Mouse (Mus musculus): ENCODE measurements around the gene Sytl2. TPM values are rescaled to one million over a fixed set of nuclear protein-coding genes. Genes with fewer than 3 reads are reported as not detected.

Gene Sytl2
- polyA plus RNA-seq, 1 experiment from 2014 or later = 2.7 TPM

DNA sequence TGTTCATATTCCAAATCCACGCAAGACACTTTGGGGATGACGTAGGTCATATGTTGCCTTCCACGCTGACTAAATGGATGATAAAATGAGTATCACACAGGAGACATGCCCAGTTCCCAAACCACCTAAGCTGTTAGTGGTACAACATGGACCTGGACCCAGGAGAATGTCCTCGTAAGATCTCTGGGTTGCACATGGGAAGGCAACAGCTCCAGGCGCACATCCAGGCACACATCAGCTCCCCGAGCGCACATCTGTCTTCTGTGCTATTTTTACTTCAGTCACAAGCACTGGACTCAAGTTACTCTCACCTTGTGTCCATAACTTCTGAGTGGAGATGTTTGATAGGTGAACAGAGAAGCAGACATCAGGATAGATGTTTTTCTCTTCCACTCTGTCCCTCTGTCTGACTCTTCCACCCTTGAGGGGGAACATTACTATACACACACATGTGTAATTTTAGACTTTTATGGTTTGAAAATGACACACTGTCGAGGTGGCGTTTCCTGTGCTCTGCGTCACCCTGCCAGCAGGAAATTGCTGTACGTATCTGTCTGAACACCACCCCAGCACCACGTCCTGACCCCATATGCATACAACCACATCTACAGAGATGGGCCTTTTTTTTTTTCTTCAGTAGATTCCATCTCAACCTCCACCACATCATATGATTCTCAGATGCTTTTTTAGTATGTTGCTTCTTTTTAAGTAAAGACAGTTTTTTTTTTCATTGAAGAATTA lies 51.6 kb downstream of the Sytl2 start:
- DNase-seq (ENCODE audit: low spot score) = no peak
- Histone ChIP-seq H3K9me3 (no peaks in the 10 kb centered on the region), H3K36me3 (no peaks in the 10 kb centered on the region), H3K4me3 (no peak overlapping the region), H3K4me1 (replicated peaks) (no peaks in the 10 kb centered on the region), H3K27ac (no peak overlapping the region), H3K27me3 (ENCODE audit: insufficient read depth, poor library complexity, severe bottlenecking) (no peaks in the 10 kb centered on the region)
- 87% methylated on average over 12 of the region's 12 CpGs for WGBS

DNA sequence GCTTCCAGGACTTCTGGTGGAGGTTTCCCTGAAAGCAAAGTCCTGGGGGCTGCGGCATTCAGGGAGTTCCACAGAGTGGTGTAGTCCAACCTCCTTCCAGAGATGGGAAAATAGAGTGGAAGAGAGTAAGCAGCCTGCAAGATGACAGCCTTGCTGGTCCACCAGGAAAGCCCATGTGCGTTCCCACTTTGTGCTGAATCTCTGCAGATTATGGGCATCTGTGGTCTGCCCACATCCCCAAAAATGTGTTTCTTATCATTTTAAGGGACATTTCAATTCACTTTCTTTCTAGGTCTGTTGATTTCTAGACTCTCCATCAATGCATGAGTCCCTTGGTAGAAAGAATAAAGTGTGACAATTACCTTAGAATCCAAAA lies 52.2 kb downstream of the Sytl2 start:
- Histone ChIP-seq H3K4me3 (no peak overlapping the region), H3K9me3 (no peaks in the 10 kb centered on the region), H3K27me3 (ENCODE audit: insufficient read depth, poor library complexity, severe bottlenecking) (no peaks in the 10 kb centered on the region), H3K4me1 (replicated peaks) (no peaks in the 10 kb centered on the region), H3K36me3 (no peaks in the 10 kb centered on the region), H3K27ac (no peak overlapping the region)
- DNase-seq (ENCODE audit: low spot score) = no peak
- 94% methylated on average over 2 of the region's 2 CpGs for WGBS

- H3K27me3 ChIP-seq (ENCODE audit: insufficient read depth, poor library complexity, severe bottlenecking) = no peaks in the 10 kb centered on the region
These were observed 53.4 kb downstream of the Sytl2 start for GRCm38 (mm10) chr7:90355454-90355853.

GRCm38 (mm10) chr7:90355995-90356394 lies 53.9 kb downstream of the Sytl2 start:
- Histone ChIP-seq H3K27me3 (ENCODE audit: insufficient read depth, poor library complexity, severe bottlenecking) (no peaks in the 10 kb centered on the region), H3K9me3 (no peaks in the 10 kb centered on the region), H3K27ac (no peak overlapping the region), H3K4me1 (replicated peaks) (no peaks in the 10 kb centered on the region), H3K36me3 (no peaks in the 10 kb centered on the region), H3K4me3 (no peak overlapping the region)
- no peak for DNase-seq (ENCODE audit: low spot score)
- WGBS = 71% methylated on average over 2 of the region's 2 CpGs

More at GRCm38 (mm10) chr7:90355454-90355853, 53.4 kb downstream of the Sytl2 start:
- 89% methylated on average over 3 of the region's 3 CpGs for WGBS
- H3K36me3 ChIP-seq = no peaks in the 10 kb centered on the region
- DNase-seq (ENCODE audit: low spot score) = no peak
- no peak overlapping the region for H3K27ac ChIP-seq
- no peak overlapping the region for H3K4me3 ChIP-seq
- no peaks in the 10 kb centered on the region for H3K9me3 ChIP-seq
- H3K4me1 ChIP-seq (replicated peaks) = no peaks in the 10 kb centered on the region

DNA sequence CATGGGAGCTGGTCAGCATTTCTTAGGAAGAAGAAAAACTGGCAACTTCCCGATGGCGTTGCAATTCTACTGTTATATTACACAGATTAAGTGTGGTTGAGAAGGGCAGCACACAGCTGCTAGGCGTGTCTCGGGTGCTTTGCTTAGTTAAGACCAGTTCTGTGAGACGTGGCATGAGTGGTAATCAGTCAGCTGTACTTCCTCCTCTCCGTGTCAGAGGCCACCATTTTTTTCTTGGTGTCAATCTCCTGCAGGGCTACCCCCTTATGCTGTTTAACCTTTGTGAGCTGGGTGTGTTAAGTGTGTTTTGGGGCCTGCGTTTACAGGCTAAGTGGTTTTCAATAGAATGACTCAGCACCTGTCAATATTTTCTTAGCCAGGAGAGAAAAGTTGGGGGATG lies 60.7 kb downstream of the Sytl2 start:
- Histone ChIP-seq H3K4me1 (replicated peaks) (no peaks in the 10 kb centered on the region), H3K9me3 (no peaks in the 10 kb centered on the region), H3K27ac (no peak overlapping the region), H3K27me3 (ENCODE audit: insufficient read depth, poor library complexity, severe bottlenecking) (no peaks in the 10 kb centered on the region), H3K36me3 (no peaks in the 10 kb centered on the region), H3K4me3 (no peak overlapping the region)
- WGBS = 79% methylated on average over 7 of the region's 7 CpGs
- DNase-seq (ENCODE audit: low spot score) = no peak

- Histone ChIP-seq H3K4me1 (replicated peaks) (0 out of 2 replicates have a peak, but pooled peaks cover 3% of the 10 kb centered on the region), H3K36me3 (no peaks in the 10 kb centered on the region), H3K27ac (no peak overlapping the region), H3K9me3 (no peaks in the 10 kb centered on the region), H3K27me3 (ENCODE audit: insufficient read depth, poor library complexity, severe bottlenecking) (no peaks in the 10 kb centered on the region), H3K4me3 (no peak overlapping the region)
- WGBS = 83% methylated on average over 6 of the region's 6 CpGs
- no peak for DNase-seq (ENCODE audit: low spot score)
These were observed 68.2 kb downstream of the Sytl2 start for GRCm38 (mm10) chr7:90370071-90370851.

- no peaks in the 10 kb centered on the region for H3K36me3 ChIP-seq
- DNase-seq (ENCODE audit: low spot score) = no peak
- 59% methylated on average over 4 of the region's 4 CpGs for WGBS
- H3K4me1 ChIP-seq (replicated peaks) = 0 out of 2 replicates have a peak, but pooled peaks cover 3% of the 10 kb centered on the region
- no peak overlapping the region for H3K4me3 ChIP-seq
- H3K27ac ChIP-seq = no peak overlapping the region
- no peaks in the 10 kb centered on the region for H3K9me3 ChIP-seq
- H3K27me3 ChIP-seq (ENCODE audit: insufficient read depth, poor library complexity, severe bottlenecking) = no peaks in the 10 kb centered on the region
These were observed 70.8 kb downstream of the Sytl2 start for GRCm38 (mm10) chr7:90372804-90373203.

DNA sequence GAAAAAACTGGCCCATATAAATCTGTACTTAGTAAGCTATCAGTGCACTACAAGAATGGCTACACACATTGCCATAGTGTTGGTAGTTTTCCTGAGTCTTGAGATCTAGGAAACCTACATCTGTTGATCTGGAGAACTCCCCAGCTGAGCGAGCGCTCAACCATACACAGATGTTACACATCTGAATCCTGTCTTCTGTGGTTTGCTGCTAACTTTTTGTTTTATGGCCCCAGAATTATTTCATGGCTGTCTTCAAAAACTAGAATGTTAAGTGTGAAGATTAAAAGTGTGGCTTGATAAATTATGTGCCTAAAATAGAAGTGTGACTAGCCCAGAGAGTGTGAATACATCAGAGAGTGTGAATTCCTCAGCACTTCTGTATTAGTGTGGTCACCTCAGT lies 82.4 kb downstream of the Sytl2 start:
- no peak overlapping the region for H3K4me3 ChIP-seq

DNA sequence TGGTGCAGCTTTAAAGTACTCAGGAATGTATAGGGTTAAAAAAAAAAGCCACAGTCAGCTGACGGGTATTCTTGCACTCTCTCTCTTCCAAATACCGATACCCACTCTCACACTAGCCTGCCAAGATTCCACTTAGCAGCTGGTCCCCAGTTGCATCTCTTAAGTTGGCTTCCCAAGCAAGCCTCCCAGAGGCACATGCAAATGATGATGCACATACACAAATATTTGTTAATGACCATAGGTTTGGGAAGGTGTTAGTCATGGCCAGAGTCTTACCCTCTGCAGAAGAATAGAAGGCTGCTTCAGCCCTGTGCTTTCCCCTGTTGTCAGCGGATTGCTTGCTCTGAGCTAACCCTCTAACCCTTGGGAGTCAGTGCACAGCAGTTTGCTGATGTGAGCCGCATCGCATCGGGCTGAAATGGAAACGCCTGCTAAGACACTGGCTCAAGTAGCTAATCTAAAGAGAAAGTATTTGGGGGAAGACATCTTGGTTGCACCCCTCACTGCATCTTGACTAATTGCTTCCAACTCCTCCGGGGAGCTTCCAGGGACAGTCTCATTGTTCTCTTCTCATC lies 84.9 kb downstream of the Sytl2 start:
- 2% methylated on average over 8 of the region's 8 CpGs for WGBS
- peak; percentile 12 for DNase-seq (ENCODE audit: low spot score)
- H3K9me3 ChIP-seq = no peaks in the 10 kb centered on the region
- no peaks in the 10 kb centered on the region for H3K36me3 ChIP-seq
- H3K4me1 ChIP-seq (replicated peaks) = peaks cover 22% of the 10 kb centered on the region
- peak overlapping the region; percentile 38 for H3K4me3 ChIP-seq
- no peak overlapping the region; the same call in 1 of the 2 replicates for H3K27ac ChIP-seq
- no peaks in the 10 kb centered on the region for H3K27me3 ChIP-seq (ENCODE audit: insufficient read depth, poor library complexity, severe bottlenecking)

More for the DNA sequence above, 82.4 kb downstream of the Sytl2 start:
- Histone ChIP-seq H3K4me1 (replicated peaks) (peaks cover 17% of the 10 kb centered on the region), H3K36me3 (no peaks in the 10 kb centered on the region), H3K9me3 (no peaks in the 10 kb centered on the region), H3K27ac (no peak overlapping the region), H3K27me3 (ENCODE audit: insufficient read depth, poor library complexity, severe bottlenecking) (no peaks in the 10 kb centered on the region)
- WGBS = 95% methylated on average over 2 of the region's 2 CpGs
- DNase-seq (ENCODE audit: low spot score) = no peak

- H3K27me3 ChIP-seq (ENCODE audit: insufficient read depth, poor library complexity, severe bottlenecking) = no peaks in the 10 kb centered on the region
- DNase-seq (ENCODE audit: low spot score) = no peak
- H3K4me3 ChIP-seq = no peak overlapping the region
- peaks cover 22% of the 10 kb centered on the region for H3K4me1 ChIP-seq (replicated peaks)
- no peaks in the 10 kb centered on the region for H3K9me3 ChIP-seq
- WGBS = 26% methylated on average over 3 of the region's 3 CpGs
- no peak overlapping the region for H3K27ac ChIP-seq
- no peaks in the 10 kb centered on the region for H3K36me3 ChIP-seq
These were observed 87.7 kb downstream of the Sytl2 start for GRCm38 (mm10) chr7:90389765-90390164.

- DNase-seq (ENCODE audit: low spot score) = no peak
- 66% methylated on average over 4 of the region's 4 CpGs for WGBS
- Histone ChIP-seq H3K4me3 (no peak overlapping the region), H3K27me3 (ENCODE audit: insufficient read depth, poor library complexity, severe bottlenecking) (no peaks in the 10 kb centered on the region), H3K27ac (no peak overlapping the region), H3K36me3 (no peaks in the 10 kb centered on the region), H3K9me3 (no peaks in the 10 kb centered on the region), H3K4me1 (replicated peaks) (no peaks in the 10 kb centered on the region)
These were observed 93.0 kb downstream of the Sytl2 start for GRCm38 (mm10) chr7:90395073-90395472.

GRCm38 (mm10) chr7:90395928-90396327 lies 93.9 kb downstream of the Sytl2 start:
- H3K27ac ChIP-seq = no peak overlapping the region
- WGBS = 79% methylated on average over 5 of the region's 5 CpGs
- no peak overlapping the region for H3K4me3 ChIP-seq
- H3K9me3 ChIP-seq = no peaks in the 10 kb centered on the region
- H3K4me1 ChIP-seq (replicated peaks) = no peaks in the 10 kb centered on the region
- H3K36me3 ChIP-seq = no peaks in the 10 kb centered on the region
- no peaks in the 10 kb centered on the region for H3K27me3 ChIP-seq (ENCODE audit: insufficient read depth, poor library complexity, severe bottlenecking)
- DNase-seq (ENCODE audit: low spot score) = no peak

GRCm38 (mm10) chr7:90409934-90410333 lies 107.9 kb downstream of the Sytl2 start:
- WGBS = 51% methylated on average over 3 of the region's 3 CpGs
- no peaks in the 10 kb centered on the region for H3K4me1 ChIP-seq (replicated peaks)
- H3K36me3 ChIP-seq = no peaks in the 10 kb centered on the region
- no peak overlapping the region for H3K27ac ChIP-seq
- H3K27me3 ChIP-seq (ENCODE audit: insufficient read depth, poor library complexity, severe bottlenecking) = no peaks in the 10 kb centered on the region
- no peak overlapping the region for H3K4me3 ChIP-seq
- peak; percentile 50 for DNase-seq (ENCODE audit: low spot score)
- no peaks in the 10 kb centered on the region for H3K9me3 ChIP-seq

Measured in hindbrain, embryonic 10.5 days (tissue).